Mouse (Mus musculus) lung, postnatal 0 days (tissue): ENCODE measurements around the gene Higd1b.

ENCODE experiments used
- CTCF ChIP-seq: IDR thresholded peaks from 2 replicates; pipeline ENCODE4 v1.5.1; 2016; ENCODE audit warnings: antibody characterized with exemption, mild to moderate bottlenecking
- EP300 ChIP-seq: IDR thresholded peaks from 2 replicates; pipeline ENCODE4 v1.6.1; 2016; ENCODE audit warnings: antibody characterized with exemption, mild to moderate bottlenecking, control low read depth

- TF ChIP-seq CTCF (no peak; the same call in 1 of the 2 replicates), EP300 (no peak)
These were observed 2.9 kb upstream of the Higd1b start for GRCm38 (mm10) chr11:102832700-102833297.
